Mouse (Mus musculus) CH12.LX (cell line): ENCODE measurements around the gene Nfkbia. TPM values are rescaled to one million over a fixed set of nuclear protein-coding genes. Genes with fewer than 3 reads are reported as not detected.

Experiments used
- DNase-seq: peaks from one replicate; pipeline ENCODE4 v3.0.0-alpha.2; 2013; ENCODE audit errors: extremely low read depth
- H3K27ac ChIP-seq: 2 replicates; pipeline ENCODE4 v1.5.1; 2012; ENCODE audit warnings: low read depth, mild to moderate bottlenecking, control low read depth, moderate library complexity; ENCODE audit not compliant: insufficient read depth
- H3K27me3 ChIP-seq: replicated peaks from 2 replicates; pipeline ENCODE3; 2012; ENCODE audit warnings: inconsistent platforms
- H3K36me3 ChIP-seq, 2 experiments: replicated peaks in 1 of 2; 2 replicates each; pipeline versions ENCODE3 to v1.6.1; 2012; ENCODE audit warnings: inconsistent platforms in 1 of 2, low read length in 1 of 2, mild to moderate bottlenecking in 1 of 2, mixed read lengths in 1 of 2, moderate library complexity in 1 of 2; ENCODE audit not compliant: control insufficient read depth in 1 of 2, insufficient read depth in 1 of 2
- H3K4me1 ChIP-seq, 2 experiments: 2 replicates each; pipeline ENCODE4 v1.6.1; 2012; ENCODE audit warnings: inconsistent platforms in 1 of 2, moderate library complexity in 1 of 2; ENCODE audit not compliant: insufficient read depth in 2 of 2, control insufficient read depth in 1 of 2
- H3K4me2 ChIP-seq: 2 replicates; pipeline ENCODE4 v1.6.1; 2012; ENCODE audit warnings: low read depth, mild to moderate bottlenecking, control low read depth; ENCODE audit not compliant: poor library complexity, insufficient read depth, severe bottlenecking
- H3K4me3 ChIP-seq, 3 experiments: fragments of 150-350 bp in 1 of 3; sonication (generic) in 1 of 3; replicated peaks in 1 of 3; 2 replicates each; pipeline versions ENCODE3 to v1.5.1; 2011 to 2012; ENCODE audit warnings: low read depth in 2 of 3, low read length in 2 of 3, mild to moderate bottlenecking in 2 of 3, moderate library complexity in 2 of 3, control low read depth in 1 of 3, improper control_type of control experiment in 1 of 3, inconsistent platforms in 1 of 3, mixed read lengths in 1 of 3; ENCODE audit not compliant: poor library complexity in 1 of 3
- H3K79me2 ChIP-seq: replicated peaks from 2 replicates; pipeline ENCODE4 v1.6.1; 2012; ENCODE audit warnings: mild to moderate bottlenecking, moderate library complexity; ENCODE audit not compliant: control insufficient read depth, poor library complexity, insufficient read depth, severe bottlenecking; ENCODE audit errors: extremely low read depth
- H3K9ac ChIP-seq: 2 replicates; pipeline ENCODE4 v1.6.1; 2012; ENCODE audit warnings: low read depth, mild to moderate bottlenecking, control low read depth, moderate library complexity; ENCODE audit not compliant: insufficient read depth
- H3K9me3 ChIP-seq: replicated peaks from 2 replicates; pipeline ENCODE3; 2012; ENCODE audit warnings: low read length, inconsistent platforms, mixed read lengths
- CHD2 ChIP-seq: IDR thresholded peaks from 2 replicates; pipeline ENCODE4 v1.6.1; 2011; ENCODE audit warnings: low read length, improper control_type of control experiment
- CTCF ChIP-seq, 2 experiments: IDR thresholded peaks in 1 of 2; conservative IDR thresholded peaks in 1 of 2; 2 replicates each; pipeline ENCODE4 v1.5.1; 2011 to 2012; ENCODE audit warnings: low read depth in 2 of 2, low read length in 2 of 2, improper control_type of control experiment in 1 of 2, inconsistent platforms in 1 of 2, mild to moderate bottlenecking in 1 of 2, moderate library complexity in 1 of 2
- ETS1 ChIP-seq: conservative IDR thresholded peaks from 2 replicates; pipeline ENCODE4 v1.6.1; 2012; ENCODE audit warnings: low read depth, mild to moderate bottlenecking, inconsistent platforms, low read length, improper control_type of control experiment, moderate library complexity
- IRF4 ChIP-seq: IDR thresholded peaks from 2 replicates; pipeline ENCODE4 v1.6.1; 2014; ENCODE audit warnings: low read depth, mild to moderate bottlenecking, inconsistent platforms, low read length, improper control_type of control experiment
- JUND ChIP-seq: conservative IDR thresholded peaks from 2 replicates; pipeline ENCODE4 v1.6.1; 2011; ENCODE audit warnings: low read depth, low read length, improper control_type of control experiment
- MAZ ChIP-seq: IDR thresholded peaks from 2 replicates; pipeline ENCODE4 v1.6.1; 2012; ENCODE audit warnings: low read depth, mild to moderate bottlenecking, inconsistent platforms, low read length, improper control_type of control experiment, moderate library complexity
- MXI1 ChIP-seq: IDR thresholded peaks from 2 replicates; pipeline ENCODE4 v1.6.1; 2011; ENCODE audit warnings: mild to moderate bottlenecking, low read depth, low read length, improper control_type of control experiment
- MYC ChIP-seq: IDR thresholded peaks from 2 replicates; pipeline ENCODE4 v1.6.1; 2011; ENCODE audit warnings: low read depth, mild to moderate bottlenecking, improper control_type of control experiment, low read length
- POLR2AphosphoS2 ChIP-seq: IDR thresholded peaks from 2 replicates; pipeline ENCODE4 v1.6.1; 2011; ENCODE audit warnings: low read depth, low read length, improper control_type of control experiment
- SIN3A ChIP-seq: IDR thresholded peaks from 2 replicates; pipeline ENCODE4 v1.6.1; 2012; ENCODE audit warnings: low read length, improper control_type of control experiment, inconsistent platforms
- ZC3H11A ChIP-seq: IDR thresholded peaks from 2 replicates; pipeline ENCODE4 v1.6.1; 2012; ENCODE audit warnings: low read depth, mild to moderate bottlenecking, inconsistent platforms, low read length, improper control_type of control experiment
- ZMIZ1 ChIP-seq: IDR thresholded peaks from 2 replicates; pipeline ENCODE4 v1.6.1; 2012; ENCODE audit warnings: low read depth, mild to moderate bottlenecking, inconsistent platforms, low read length, improper control_type of control experiment
- dilution Hi-C: fragments of 300-500 bp; cut with MboI; formaldehyde crosslinking; loops from 2 replicates; pipeline ENCODE4 v1.14.3; 2020; ENCODE audit warnings: low sequenced_read_pairs; ENCODE audit not compliant: extremely low pct_unique_long_range_greater_than_20kb, extremely low pct_ligation_motif_present
- in situ Hi-C: fragments of 300-500 bp; cut with MboI; formaldehyde crosslinking; loops from 3 replicates; pipeline ENCODE4 v1.14.3; 2019; ENCODE audit warnings: low sequenced_read_pairs, low pct_ligation_motif_present, low pct_unique_long_range_greater_than_20kb, mixed read lengths
- polyA plus RNA-seq: library from polyadenylated mRNA; unstranded; fragments of >175 nt; gene quantifications from 2 replicates; pipeline ENCODE4 v1.2.1, GENCODE M21; 2012; ENCODE audit warnings: low read depth; ENCODE audit not compliant: insufficient read length
- total RNA-seq, 2 experiments: library from RNA; depleted of rRNA; stranded (reverse); fragments of 300-350 nt in 1 of 2; fragments of >200 nt in 1 of 2; gene quantifications; 2 replicates each; pipeline ENCODE4 v1.2.3; 2012 to 2014

Gene Nfkbia
- total and polyA plus RNA-seq, 3 experiments = 143 to 702 (median 178) TPM

GRCm38 (mm10) chr12:55446746-55447395, 45.6 kb downstream of the Nfkbia start (continued):
- TF ChIP-seq CTCF (conservative IDR thresholded peaks at IDR 0.05 in 1 of 2, IDR thresholded peaks at IDR 0.05 in 1 of 2; ENCODE audit: low read depth in 2 of 2, low read length in 2 of 2) (no peak), POLR2AphosphoS2 (peak; percentile 87; the same call in 1 of the 2 replicates), ETS1 (peak; percentile 83), ZC3H11A (no peak), SIN3A (peak; percentile 94), JUND (0 out of 2 replicates have a peak, but pooled peaks have one; percentile 27), MXI1 (peak; percentile 79), MAZ (peak; percentile 74; the same call in 1 of the 2 replicates), MYC (no peak; the same call in 1 of the 2 replicates)

GRCm38 (mm10) chr12:55446366-55446745, 46.1 kb downstream of the Nfkbia start:
- Histone ChIP-seq H3K79me2 (no peaks in the 10 kb centered on the region; the same call in 1 of the 2 replicates), H3K9ac (peak overlapping the region; percentile 56), H3K27me3 (no peaks in the 10 kb centered on the region), H3K4me3 (peak overlapping the region in 2 of 3 experiments; percentile 6 to 17), H3K27ac (peak overlapping the region; percentile 99), H3K9me3 (no peaks in the 10 kb centered on the region), H3K36me3 (no peaks in the 10 kb centered on the region), H3K4me2 (peak overlapping the region; percentile 48; the same call in 1 of the 2 replicates), H3K4me1 (peaks cover 43 to 94% of the 10 kb centered on the region in 2 experiments)
- DNase-seq = no peak
- in situ Hi-C loops = no loop called here
- TF ChIP-seq MYC (peak; percentile 26; the same call in 1 of the 2 replicates), CHD2 (peak; percentile 24), ZMIZ1 (no peak)
- dilution Hi-C loops = no loop called here

- H3K27ac ChIP-seq = peak overlapping the region; percentile 99
- H3K4me1 ChIP-seq = peaks cover 50 to 96% of the 10 kb centered on the region in 2 experiments
- no peak for TF ChIP-seq IRF4
- H3K4me3 ChIP-seq = peak overlapping the region in 1 of 3 experiments; percentile 17
- no peak for DNase-seq
- dilution Hi-C loops (no loop called here), in situ Hi-C loops (no loop called here)
- H3K36me3 ChIP-seq = no peaks in the 10 kb centered on the region
- peak overlapping the region; percentile 1; the same call in 1 of the 2 replicates for H3K9ac ChIP-seq
- peak overlapping the region; percentile 48; the same call in 1 of the 2 replicates for H3K4me2 ChIP-seq
- no peaks in the 10 kb centered on the region for H3K27me3 ChIP-seq
- H3K79me2 ChIP-seq = no peaks in the 10 kb centered on the region; the same call in 1 of the 2 replicates
- H3K9me3 ChIP-seq = no peaks in the 10 kb centered on the region
Observed at GRCm38 (mm10) chr12:55445583-55445982, 46.9 kb downstream of the Nfkbia start.
